Mouse (Mus musculus) c-Kit-negative CD71-positive TER-119-positive erythroid progenitor cells, embryonic 14.5 days (primary cell): Measurements from ENCODE around the gene Acads.
A peak's percentile ranks its signal among the peaks of the same experiment; 100 is the strongest.
"Not testable (repeated sequence)": the region's sequence is repeated elsewhere in the genome, so short reads cannot be mapped to it uniquely, and the experiment has no call there.

Source experiments
- DNase-seq: peaks from one replicate; pipeline ENCODE4 v3.0.0-alpha.2; 2013; ENCODE audit warnings: low read depth, low spot score

Acads gene

DNA sequence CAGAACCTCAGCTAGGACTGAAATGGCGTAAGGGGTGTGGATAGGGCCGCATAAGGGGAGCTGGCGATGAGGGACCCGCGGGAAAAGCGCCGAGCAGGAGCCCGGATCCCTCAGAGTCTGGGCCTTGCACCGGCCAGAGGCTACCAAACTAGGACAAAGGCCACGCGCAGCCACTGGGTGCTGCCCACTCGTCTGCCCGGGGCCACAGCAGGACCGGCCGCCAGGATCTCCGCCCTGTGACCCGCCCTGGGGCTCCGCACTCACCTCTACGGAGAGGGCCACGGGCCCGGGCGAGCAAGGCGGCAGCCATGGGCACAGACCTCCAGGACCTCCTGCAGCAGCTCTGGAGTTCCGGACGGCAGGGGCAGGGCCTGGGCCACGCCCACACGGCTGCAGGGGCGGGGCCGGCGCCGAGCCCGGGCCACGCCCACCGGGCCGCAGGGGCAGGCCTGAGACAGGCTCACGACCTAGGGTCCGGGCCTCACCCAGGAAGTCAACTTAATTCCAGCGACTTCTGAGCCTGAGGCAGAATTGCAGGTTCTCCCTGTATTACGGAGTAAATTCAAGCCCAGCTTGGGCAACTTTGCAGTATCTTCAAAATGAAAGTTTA, at the start of gene Acads:
Gene Acads (minus strand): TSS at position 386 of the 610 bp plus-strand sequence.
- peak; percentile 63 for DNase-seq

GRCm38 (mm10) chr5:115167396-115167795, 48.2 kb upstream of the Acads start:
- DNase-seq: no peak

GRCm38 (mm10) chr5:115166815-115167194, 47.7 kb upstream of the Acads start:
- no peak for DNase-seq

DNA sequence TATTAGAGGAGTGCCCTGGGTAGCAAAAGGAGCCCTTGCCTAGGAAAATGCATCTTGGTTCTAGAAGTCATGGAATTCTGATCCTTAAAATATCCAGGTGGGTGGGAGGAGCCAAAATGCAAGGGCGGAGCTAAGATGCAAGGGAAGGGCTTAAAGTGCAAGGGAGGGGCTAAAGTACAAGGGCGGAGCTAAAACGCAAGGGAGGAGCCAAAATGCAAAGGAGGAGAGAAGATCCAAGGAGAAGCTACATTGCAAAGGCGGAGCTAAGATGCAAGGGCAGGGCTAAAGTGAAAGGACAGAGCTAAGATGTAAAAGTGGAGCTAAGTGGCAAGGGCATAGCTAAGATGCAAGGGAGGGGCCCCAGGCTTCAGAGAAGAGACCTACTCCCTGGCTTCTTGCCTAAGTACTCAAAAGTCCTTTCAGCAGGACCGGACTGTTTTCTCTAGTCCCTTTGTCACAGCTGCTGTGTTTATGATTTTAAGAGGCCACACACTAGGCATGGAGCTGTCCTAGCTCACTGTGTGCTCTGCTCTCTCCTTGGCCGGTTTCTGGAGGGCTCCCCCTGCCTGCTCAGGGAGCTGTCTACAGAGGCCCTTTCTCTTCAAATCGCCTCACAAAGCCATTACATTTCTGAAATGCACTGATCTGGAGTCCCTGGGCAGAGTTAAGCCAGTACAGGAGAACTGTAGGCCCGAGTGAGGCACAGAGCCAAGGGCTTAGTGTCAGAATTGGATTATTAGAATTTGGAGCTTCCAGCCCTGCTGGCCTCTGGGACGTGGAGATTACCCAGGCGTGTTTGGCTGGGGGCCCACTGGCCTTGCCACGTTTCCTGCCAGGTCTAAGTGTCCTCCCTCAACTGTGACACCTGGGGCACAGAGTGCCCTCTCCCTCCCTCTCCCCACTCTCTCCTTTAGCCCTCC, 47.0 kb upstream of the Acads start:
- DNase-seq: no peak

DNA sequence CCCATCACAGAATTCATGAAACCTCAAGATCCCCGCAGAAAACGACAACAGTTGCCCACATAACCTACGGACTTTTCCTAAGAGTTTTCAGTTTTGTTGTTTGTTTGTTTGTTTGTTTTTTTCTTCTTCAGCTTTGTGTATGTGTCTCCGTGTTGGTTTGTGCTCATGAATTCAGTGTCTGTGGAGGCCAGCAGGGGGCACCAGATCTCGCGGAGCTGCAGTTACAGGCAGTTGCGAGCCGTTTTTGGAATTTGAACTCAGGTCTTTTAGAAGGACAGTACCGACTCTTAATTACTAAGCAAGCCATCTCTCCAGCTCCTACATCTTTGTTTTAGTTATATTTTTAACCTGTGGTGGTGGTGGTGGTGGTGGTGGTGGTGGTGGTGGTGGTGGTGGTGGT, 46.2 kb upstream of the Acads start:
- DNase-seq: no peak

GRCm38 (mm10) chr5:115164446-115164845, 45.3 kb upstream of the Acads start:
- DNase-seq: not testable (repeated sequence)

- DNase-seq: no peak
Observed at GRCm38 (mm10) chr5:115163563-115163962, 44.4 kb upstream of the Acads start.

- DNase-seq: not testable (repeated sequence)
Observed at GRCm38 (mm10) chr5:115161940-115162279, 42.8 kb upstream of the Acads start.

DNA sequence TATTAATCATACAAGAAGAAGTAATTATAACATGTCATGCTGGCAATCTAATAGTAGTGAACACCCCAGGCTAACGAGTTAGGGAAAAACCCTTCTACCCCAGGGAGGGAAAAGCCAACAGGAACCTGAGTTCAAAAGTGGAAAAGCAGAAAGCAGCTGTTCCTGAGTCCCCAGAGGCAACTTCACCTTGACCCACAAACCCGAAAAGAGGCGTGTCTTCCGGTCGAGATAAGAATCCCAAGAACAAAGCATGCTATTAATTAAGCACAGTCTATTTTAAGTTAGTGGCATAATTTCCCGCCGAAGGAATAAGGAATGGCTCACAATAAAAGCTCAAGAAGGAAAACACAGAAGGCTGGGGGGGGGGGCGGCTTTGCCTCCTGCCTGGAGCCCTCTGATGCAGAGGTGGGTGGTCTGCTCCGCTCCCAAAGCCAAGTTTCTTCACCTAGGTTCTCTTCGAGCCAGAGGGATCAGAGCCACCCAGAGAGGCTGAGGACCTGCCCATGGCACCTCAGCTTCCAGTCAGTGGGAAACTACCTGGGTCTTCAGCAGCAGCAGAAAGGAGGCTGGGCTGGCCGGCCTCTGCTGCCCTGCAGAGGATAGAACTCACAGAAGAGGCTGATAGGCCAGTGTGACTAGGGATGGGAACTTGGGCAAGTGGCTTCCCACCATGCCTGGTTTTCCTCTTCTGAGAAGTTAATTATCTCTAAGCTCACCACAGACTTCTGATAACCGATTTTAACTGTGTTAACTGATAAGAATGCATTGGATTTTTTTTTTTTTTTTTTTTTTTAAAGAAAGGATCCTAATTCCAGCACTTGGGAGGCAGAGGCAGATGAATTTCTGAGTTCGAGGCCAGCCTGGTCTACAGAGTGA, 42.2 kb upstream of the Acads start:
- DNase-seq: no peak

- DNase-seq: no peak
Observed at GRCm38 (mm10) chr5:115160655-115161054, 41.5 kb upstream of the Acads start.

DNA sequence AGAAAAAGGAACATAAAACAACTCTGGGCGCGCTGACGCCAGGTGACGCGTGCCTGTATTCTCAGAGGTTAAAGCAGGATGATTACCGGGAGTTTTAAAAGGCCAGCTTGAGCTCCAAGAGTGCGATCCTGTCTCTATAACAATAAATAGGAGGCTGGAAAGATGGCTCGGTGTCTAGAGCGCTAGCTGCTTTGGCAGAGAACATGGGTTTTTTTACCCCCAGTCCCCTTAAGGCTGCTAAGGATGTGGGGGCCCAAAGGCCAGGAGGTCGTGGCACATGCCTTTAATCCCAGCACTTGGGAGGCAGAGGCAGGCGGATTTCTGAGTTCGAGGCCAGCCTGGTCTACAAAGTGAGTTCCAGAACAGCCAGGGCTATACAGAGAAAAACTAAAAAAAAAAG, 40.0 kb upstream of the Acads start:
- DNase-seq: no peak

GRCm38 (mm10) chr5:115158040-115158983, 39.2 kb upstream of the Acads start, which contains the start of gene Mlec:
TSS of gene Mlec (minus strand) at chr5:115158179.
- DNase-seq: peak; percentile 97

GRCm38 (mm10) chr5:115156933-115157589, 37.9 kb upstream of the Acads start:
- DNase-seq: no peak

GRCm38 (mm10) chr5:115156401-115156800, 37.3 kb upstream of the Acads start:
- no peak for DNase-seq

DNA sequence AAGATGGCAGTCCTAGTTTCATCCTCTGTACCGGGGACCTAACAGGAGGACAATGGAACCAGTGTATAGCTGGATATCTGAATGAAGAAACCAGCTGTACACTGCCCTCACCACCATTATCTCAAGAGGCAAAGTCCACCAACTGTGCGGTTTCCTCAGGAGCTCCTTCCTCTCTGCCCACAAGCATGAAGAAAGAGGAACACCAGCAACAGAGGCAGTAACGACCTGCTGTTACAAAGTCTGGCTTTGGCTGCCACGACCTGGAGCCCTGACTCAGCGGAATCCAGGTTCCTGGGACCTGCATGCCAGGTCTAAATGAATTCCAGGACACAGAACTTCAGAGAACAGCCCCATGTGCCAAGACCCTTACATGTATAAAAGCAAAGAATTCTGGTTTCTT, 36.7 kb upstream of the Acads start:
- no peak for DNase-seq

DNA sequence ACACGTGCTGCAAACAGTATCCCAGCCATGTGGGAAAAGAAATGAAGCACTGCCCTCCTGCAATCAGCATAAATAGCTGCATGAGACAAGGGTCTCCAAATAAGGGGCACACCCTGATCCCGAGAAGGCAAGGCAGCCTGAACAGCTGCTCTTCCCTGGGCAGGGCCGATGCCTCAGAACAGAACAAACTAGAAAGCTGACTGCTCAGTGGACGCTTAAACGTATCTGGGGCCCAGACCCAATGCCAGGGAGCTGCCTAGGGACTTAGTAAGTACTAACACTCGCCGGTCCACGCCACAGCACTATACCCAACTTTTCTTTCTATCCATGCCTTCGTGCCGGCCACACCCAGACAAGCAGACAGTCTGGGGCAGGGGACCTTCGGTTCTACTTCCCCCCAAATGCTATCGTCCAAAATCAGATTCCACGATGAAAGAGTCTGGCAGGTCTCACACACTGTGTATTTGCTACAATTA, 36.0 kb upstream of the Acads start:
- DNase-seq: no peak

DNA sequence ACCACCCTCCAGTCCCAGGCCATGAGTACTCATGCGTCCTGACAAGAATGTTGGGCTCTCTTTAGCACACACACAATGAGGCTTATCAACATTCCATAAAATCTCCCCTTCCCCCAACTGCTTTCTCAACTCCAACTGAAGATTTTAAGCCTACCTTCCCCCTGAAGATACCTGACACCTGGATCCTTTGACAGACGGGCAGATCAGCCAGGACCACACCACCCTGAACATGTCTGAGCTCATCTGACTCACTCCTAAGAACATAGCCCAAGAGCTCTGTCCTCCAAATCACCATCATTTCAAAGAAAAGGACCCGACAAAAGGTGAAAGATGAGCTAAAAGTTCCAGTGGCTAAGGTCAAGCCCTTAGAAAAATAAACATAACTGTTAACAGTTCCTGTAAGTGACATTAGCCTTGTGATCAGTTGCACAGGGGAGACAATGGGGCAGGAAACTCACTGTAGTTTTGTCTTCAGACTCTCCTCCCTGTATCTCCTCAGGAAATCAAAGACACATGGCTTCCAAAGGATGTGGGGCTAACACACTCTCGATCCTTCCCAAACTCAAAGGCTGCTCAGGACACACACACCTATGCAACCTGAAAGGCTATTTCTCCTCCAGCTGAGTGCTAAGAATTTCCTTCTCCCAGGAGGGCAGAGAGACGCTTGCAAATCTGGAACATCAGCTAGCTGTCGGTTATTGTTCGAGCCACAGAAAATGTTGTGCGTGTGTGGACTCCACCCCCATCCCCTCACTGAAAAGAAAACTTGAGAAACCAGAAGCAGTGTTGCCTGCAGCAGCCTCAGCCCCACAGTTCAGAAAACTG, 33.2 kb upstream of the Acads start:
- no peak for DNase-seq

- DNase-seq: no peak
Observed at GRCm38 (mm10) chr5:115151457-115151856, 32.3 kb upstream of the Acads start.

DNA sequence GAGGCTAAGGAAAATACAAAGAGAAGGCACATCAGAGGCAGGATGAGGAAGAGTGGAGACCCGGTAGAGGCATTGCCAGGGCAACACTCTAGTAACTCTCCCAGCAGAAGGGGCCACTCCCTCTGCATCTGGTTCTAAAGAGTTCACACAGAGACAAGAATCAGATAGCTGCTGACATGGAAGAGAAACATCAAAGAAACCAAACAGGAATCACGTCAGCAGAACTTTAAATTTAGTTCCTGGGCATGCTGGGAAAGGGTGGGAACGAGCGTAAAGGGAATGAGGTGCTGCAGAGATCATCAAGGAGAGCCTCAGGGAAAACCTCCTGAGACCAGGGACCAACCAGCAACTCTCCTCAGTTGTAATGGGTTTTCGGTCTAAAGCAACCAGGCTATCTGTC, 31.8 kb upstream of the Acads start:
- no peak for DNase-seq
